Mouse (Mus musculus) layer of hippocampus, adult 9-11 months (tissue): Measurements from ENCODE around the gene Tmpo.
"Not testable (repeated sequence)": the region's sequence is repeated elsewhere in the genome, so short reads cannot be mapped to it uniquely, and the experiment has no call there.

Source experiments
- DNase-seq: peaks from one replicate; pipeline ENCODE4 v3.0.0; 2022

The Tmpo gene

DNA sequence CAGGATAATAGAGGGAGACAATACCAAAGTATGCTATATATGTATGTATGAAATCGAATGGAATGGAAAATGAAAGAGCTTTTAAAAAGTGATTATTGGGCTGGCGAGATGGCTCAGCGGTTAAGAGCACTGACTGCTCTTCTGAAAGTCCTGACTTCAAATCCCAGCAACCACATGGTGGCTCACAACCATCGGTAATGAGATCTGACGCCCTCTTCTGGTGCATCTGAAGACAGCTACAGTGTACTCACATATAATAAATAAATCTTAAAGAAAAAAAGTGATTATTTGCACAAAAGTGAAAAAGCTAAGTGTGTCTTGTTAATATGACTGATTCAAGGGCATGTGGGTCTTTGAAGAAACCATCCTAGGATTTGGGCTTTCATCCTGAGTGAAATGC lies 3.8 kb upstream of the Tmpo start:
- DNase-seq, result not testable (repeated sequence)

DNA sequence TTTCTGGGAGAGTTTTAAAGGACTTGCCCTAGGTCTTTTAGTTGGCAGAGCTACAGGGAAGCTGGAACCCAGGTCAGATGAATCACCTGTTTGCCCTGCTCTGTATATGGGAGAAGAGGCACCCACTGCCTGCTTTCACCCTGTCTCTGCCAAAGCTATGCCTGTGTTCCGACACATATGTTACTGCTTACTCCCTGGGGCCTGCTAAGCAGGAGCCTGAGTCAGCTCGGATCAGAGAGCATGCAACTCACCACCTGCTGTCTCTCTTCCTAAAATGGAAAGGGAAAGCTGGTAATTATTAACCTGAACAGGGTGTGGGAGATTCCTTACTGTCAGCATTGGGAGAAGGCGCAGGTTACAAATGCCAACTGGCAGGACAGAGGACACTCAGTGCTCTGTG lies 2.2 kb upstream of the Tmpo start:
- DNase-seq, result peak; percentile 44

DNA sequence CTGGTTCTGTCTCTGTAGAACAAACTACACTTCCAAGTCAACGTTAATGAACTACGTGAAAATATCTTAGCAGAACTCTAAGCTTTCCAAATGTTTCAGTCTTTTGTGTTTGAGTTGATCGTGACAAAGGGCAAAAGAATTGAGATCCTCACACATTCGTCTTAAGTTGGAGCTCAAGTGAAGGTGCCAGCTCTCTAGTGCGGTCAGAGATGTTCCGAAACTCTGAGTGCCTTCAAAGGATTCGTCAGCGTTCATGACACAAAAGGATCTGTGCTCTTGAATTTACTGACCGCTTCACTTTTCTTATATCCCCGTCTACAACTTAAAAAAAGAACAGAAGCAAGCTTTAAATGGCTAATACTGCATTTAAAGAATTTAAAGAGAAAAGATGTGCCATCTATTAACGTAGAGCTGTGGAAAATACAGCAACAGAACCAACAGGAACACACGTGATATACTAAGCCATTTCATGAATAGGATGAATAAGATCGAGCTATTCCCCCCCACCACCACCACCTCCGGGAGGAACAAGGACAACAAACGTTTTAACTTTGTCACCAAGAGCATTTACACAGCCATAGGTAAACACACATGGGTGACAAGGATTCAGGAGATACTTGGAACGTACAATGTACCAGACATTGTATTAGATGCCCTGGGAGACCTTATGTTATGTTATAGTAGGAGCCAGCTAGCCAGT lies 1.3 kb upstream of the Tmpo start:
- no peak for DNase-seq

DNA sequence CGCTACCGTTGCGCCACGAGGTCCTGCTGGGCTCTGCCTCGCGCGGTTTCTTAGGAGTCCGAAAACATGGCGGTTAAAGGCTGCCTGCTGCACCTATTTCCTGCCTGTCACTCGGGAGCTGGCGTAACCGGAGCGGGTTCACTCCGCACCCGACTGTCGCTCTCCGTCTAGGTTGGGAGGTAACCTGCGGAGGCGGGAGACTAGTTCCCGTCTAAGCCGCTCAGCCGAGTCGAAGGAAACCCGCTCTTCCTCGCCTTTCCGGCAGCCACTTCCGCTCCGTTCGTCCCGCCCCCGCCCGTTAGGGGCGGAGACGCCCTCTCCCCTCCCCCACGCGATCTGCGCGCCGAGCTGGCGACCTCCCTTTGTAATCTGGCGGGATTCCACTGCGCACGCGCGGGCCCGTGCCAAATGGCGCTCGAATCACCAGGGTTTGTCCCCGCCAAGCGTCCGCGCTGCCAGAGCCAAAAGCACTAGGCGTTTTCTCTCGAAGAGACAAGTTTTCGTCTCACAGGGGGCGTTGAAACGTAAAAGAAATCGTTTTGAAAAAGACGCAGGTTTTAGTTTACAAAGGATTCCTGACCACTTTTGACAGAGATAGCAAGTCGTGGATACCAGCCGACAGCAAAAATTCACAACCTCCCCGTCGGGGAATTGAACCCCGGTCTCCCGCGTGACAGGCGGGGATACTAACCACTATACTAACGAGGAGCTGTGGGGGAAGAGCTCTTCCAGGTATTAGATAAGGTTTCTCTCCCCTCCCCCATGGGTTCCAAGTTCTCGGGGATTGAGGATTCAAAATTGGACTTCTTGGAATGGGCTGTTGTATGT lies 560 bp upstream of the Tmpo start:
- DNase-seq, result peak; percentile 97

DNA sequence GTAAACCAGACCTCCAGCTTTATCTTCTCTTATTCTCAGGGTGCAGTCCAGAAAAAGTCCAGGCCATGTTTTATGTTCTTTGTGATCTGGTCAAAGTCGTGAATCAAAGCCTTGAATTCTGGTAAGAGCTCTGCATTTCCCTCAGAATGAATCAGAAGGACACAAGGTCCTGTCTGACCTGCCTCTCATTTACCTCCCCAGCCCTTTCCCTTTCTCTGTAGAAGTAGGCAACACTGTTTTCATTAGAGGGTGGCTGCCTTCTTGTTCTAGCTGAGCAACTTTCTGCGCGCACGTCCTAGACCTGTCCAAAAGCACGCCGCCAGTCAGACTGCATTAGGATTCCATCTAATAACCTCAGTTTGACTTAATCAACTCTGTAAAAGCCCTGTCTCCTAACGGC lies 814 bp downstream of the Tmpo start:
- no peak for DNase-seq

DNA sequence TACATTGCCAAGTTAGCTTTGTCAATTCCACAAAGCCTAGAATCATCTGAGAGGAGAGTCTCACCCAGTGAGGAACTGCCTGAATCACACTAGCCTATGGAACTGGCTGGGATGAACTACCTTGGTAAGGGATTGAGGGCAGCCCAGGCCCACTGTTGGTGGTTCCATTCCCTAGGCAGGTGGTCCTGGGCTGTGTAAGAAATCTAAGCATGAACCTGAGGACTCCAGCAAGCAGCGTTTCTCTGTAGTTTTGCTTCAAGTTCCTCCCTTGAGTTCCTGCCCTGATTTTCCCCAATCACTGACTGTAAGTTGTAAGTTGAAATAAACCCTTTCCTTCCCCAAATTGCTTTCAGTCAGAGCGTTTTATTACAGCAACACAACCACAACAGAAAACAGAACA lies 1.3 kb downstream of the Tmpo start:
- no peak for DNase-seq

DNA sequence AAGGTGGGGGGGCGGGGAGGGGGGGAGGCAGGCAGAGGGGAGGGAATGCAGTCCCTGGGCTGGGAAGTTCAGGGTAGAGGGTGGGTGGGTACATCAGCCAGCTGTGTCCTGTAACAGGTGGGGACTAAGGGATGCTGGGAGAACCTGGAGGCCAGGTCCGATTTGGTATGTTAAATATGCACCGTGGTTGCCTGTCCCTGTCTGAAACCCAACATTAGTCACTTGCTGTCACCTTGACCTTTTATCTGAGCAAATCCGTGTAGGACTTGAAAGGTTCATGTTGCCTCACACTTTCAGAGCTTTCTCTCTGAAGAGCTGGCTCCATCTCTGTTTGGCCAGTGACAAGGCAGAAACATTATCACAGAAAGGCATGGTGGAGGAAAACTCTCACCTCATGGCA lies 3.9 kb downstream of the Tmpo start:
- DNase-seq, result no peak

DNA sequence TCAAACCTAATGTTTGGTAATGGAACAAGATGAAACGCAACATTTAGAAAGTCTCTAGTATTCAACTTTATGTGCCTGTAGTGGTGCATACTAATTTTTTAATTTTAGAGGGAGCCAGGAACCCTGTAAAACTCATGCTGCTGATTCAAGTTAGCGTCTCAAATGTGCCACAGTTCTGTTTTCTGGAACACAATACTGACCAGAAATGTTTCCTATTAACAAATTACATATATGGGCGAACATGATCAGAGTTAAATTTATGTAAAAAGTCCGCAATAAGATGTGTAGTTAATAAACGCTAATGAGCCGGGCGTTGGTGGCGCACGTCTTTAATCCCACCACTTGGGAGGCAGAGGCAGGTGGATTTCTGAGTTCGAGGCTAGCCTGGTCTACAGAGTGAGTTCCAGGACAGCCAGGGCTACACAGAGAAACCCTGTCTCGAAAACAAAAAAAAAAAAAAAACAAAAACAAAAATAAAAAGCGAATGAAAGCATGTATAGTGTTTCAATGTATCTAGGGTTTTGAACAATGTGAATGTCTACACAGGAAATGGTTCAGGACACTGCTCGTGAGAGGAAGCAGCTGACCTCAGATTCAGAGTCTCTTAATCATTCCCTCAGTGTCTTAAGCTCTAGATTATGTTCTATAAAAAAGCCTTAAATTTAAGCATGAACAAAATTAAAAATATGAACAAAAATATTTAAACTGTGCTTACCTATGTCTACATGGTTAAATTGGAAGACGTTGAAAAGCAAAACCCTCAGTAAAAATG lies 8.6 kb downstream of the Tmpo start:
- no peak for DNase-seq

DNA sequence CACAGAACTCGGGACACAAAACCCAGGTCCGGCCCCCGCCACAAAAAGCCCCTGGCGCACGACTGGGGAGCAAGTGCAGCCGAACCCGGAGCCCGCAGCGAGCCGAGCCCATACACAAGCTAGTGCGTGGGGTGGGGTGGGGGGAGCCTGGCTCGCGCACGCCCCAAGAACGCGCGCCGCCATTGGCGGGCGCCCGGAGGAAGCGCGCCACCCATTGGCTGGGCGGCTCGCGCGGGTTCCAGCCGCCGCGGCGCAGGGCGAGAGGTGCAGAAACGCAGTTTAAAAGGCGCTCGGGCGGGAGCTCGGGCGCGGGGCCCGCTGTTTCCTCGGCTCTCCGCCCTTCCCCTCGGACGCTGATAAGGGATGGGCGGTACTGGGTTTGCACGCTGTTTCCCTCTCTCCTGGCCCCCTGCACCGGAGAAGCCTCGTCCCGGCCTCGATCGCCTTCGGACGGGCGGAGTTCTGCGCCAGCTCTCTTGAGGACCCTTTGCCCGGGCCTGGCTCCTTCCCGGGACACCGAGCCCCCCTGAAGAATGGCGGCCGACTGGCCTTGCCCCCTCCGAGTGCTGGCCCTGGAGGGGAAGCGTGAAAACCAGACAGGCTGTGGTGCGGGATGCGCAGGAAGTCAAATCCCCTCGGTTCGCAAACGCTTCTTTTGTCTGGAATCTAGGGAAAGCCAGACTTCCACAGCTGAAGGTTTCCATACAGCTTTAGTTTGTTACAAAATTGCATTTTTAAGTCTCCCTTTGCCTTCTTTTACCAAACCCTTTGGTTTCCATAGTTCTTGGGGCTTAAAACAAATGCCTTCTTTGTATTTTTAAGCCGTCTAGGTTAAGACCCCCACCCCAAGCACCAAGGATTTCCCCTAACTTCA lies 9.4 kb downstream of the Tmpo start:
- DNase-seq, result peak; percentile 93

DNA sequence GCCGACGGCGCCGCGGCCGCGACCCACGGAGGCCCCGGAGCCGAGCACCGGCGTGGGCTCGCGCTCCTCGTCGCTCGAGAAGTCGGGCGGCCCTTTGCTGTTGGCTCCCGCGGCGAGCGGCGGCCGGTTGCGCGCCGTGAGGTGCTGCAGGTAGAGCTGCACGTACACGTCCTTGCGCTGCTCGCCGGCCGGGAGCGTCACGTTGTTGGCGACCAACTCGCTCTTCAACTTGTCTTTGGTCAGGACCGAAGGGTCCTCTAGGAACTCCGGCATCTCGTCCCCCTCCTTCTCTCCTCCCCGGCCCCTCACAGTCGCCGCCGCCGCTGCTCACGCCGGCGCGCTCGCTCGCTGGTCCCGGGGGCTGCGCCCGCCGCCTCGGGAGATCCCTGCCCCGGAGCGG lies 10.1 kb downstream of the Tmpo start:
- no peak for DNase-seq

DNA sequence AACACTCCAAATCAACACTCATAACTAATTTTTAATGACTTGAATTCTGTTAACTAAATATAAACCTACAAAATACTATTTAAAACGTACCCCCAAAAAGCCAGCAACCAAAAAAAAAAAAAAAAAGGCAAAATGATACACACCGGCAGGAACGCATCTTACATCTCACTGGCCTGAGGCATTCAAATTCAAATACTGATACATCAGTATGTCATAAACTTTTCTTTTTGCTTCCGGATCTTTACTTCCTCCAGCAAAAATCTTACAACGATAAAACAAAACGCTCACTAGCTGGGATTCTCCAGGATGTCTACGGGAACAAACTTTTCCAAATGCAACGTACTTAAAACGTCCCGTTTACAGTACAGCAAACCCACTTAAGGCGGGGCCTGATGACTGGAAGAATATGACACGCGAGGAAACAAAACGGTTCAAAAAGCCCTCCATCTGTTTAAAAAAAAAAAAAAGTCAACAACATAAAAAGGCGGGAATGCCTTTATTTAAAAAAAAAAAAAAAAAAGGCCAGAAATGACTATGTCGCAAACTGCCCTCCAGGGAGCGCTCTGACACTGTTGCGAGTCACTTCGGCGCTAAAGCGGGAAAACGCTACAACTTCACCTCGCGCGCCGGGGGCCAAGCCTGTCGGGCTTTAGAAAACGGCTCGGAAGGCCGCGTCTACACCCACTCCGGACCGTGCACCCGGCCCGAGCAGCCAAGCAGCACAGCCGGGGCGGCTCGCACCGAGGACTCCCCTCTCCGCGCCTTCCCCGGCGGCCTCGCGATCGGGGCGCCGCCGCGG lies 10.8 kb downstream of the Tmpo start:
- DNase-seq, result peak; percentile 67

DNA sequence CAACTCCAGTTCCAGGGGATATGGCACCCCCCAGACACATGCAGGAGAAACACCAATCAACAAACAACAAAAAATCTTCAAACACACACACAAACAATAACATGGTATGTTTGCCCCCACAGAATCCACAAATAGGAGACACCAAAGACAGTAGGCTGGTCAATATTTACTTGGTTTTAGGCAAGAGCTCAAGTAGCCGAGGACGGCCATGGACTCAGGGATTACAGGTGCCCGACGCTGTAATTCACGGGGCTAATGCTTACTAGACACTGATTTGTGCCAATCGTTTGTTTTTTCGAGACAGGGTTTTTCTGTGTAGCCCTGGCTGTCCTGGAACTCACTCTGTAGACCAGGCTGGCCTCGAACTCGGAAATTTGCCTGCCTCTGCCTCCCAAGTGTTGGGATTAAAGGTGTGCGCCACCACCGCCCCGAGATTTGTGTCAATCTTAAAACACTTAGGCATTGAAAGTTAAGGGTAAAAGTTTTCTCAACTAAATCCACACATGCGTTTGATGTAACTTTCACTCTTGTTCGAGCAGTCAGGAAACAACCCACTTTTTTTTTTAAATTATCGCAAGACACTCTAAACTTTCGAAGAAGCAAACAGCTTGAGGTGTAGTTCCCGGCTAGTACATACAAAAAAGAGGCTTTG lies 11.6 kb downstream of the Tmpo start:
- DNase-seq, result no peak

DNA sequence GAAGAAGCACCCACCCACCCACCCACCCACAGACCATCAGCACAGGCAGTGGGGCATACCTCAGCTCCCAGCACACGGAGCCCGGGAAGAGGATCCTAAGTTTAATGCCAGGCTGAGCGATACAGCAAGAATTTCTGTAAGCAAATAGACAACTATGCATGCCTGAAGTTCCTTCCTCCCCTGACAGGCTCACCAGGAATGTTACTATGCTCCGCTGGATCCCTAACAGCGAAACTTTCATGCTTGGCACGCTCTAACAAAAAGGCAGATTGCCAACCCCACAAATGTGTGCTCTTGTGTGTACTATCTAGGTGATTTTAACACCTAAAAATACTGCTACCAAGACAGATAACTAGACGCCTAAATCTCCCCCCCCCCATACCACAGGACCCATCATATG lies 13.8 kb downstream of the Tmpo start:
- no peak for DNase-seq

DNA sequence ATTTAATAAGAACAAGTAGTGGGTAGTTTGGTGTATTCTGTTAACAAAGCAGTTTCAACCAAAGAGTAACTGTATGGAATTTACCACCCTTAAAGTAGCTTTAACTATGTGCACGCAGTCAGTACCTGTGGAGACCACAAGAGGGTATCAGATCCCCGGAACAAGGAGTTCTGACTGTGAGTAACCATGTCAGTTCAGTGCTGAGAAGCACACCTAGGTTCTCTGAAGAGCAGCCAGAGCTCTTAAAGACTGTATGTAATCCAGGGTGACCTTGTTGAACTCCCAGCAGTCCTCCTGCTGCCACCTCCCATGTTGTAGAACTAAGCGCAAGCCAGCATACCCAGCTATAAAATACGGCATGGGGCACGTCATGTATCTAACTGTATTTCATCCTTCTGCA lies 14.2 kb downstream of the Tmpo start:
- no peak for DNase-seq

DNA sequence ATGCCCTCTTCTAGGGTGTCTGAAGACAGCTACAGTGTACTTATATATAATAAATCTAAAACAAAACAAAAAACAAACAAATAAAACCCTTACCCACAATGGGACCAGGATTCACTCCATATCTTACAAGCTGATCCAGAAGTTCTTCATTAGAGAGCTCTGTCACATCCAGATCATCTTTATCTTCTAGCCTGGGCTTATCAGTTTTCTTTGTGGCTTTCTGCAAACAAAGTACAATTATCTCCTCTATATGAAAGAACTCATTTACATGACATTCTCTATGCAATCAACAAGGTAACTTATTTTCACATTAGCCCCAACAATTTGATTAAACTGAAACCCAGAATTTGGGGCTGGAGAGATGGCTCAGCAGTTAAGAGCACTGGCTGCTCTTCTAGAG lies 15.3 kb downstream of the Tmpo start:
- no peak for DNase-seq

DNA sequence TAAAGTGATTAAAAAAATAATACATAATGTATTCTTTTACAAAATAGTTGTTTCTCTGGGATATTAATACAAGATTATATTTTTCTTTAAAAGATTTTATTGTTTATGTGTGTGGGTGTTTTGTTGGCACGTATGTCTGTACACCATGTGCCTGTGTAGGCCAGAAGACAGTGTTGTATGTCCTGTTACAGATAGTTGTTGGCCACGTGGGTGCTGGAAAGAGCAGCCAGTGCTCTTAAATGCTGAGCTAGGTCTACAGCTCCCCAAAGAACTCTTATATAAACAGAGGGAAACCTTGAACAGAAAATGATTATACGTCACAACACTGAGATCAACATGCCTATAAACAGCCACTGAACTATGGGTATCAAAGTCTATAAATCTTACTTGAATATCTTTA lies 16.6 kb downstream of the Tmpo start:
- no peak for DNase-seq

DNA sequence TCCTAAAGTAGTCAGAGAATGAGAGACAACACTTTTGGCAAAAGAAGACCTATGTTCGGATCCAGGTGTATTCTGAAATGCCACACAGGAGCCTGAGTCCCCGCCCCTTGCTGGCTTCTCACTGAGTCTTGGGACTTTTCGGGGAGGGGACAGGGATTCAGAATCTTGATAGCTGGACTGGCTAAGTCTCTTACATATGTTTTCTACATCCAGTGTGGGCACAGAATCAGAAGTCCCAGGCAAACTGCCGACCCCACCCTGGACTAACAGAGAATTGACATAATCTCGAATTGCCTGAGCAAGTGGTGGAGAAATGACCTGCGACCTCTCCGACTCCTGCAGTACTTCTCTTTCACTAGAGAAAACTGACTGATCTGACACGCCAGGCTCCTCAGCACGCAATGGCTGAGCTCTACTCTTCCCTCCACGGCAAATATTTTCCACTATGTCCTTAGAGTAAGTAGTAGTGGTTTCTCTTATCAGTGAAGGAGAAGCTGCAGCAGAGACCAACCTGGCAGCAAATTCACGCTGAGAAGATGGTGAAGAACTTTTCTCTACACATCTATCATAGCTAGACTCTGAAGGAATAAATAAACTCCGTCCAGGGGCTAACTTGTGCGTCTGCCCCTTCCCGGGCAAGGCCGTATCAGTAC lies 18.5 kb downstream of the Tmpo start:
- DNase-seq, result no peak

DNA sequence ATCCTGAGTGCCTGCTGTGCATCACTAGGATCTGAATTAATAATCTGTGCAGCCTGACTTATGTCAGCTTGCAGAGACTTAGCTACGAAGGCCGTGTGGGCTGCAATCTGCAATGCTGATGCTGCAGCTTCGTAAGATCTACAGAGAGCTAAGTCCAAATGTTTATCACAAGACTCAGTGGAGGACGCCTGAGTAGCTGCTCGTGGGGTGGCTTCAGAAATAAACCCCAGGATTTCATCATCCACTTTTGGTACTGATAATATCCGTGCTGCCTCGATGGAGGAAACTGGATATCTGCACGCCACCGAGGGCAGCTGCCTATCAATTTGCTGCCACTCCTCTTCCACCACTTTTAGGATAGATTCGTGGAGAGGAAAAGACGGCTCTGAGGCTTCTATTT lies 19.0 kb downstream of the Tmpo start:
- peak; percentile 42 for DNase-seq

DNA sequence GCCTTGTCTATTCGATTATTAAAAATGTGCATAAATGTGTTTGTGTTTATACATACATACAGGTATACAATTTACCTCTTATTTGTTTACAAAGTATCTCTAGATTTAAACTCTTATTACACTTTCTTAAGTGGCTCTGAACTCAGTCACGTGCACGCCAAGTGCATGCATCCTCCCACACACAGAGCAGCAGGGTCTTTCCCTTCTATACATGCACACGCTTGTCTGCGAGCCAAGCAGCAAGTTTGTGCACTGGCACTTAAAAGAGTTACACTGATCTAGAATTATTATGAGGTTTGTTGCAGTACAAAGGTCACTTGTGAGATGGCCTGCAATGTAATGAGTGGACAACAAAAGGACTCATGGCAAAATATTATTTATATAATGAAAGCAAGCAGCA lies 20.1 kb downstream of the Tmpo start:
- DNase-seq, result no peak

DNA sequence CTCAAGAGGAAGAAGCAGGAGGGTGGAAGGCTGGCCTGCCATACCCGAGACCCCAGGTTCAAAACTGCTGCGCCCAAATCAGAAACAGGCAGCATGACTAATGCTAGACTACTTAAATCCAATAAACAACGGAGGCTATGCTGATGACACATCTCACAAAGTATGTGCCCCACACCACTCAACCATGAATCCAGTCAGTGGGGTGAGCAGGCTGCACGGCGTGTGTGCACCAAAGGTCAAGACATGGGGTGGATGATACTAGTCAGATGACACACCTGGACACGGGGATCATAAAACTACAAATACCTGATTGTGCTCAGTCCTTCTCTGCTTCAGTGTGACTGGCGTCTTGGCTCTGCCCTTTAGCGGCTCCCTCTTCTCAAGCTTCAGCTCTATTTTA lies 22.7 kb downstream of the Tmpo start:
- no peak for DNase-seq

DNA sequence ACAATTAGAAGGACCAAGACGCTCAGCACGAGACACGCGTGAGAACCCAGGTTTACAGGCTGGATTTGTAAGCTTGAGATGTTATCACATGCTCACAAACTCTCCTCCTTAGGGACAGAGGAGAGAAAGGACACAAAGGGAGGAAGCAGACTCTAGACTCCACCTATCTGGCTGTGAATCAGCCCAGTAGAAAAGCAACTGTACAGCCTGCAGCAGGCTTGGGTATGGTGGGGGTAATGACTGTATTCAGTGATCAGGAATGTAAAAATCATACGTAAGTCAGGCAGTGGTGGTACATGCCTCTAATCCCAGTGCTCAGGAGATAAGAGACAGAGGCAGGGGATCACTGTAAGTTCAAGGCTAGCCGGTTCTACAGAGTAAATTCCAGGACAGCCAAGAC lies 24.8 kb downstream of the Tmpo start:
- no peak for DNase-seq
